Mouse (Mus musculus) forebrain, embryonic 13.5 days (tissue): ENCODE data around the gene Zfp143. TPM values are rescaled to one million over a fixed set of nuclear protein-coding genes. Genes with fewer than 3 reads are reported as not detected.
"Not testable (repeated sequence)": the region's sequence is repeated elsewhere in the genome, so short reads cannot be mapped to it uniquely, and the experiment has no call there.

Source experiments
- ATAC-seq: fragments of 200-750 bp; cut with Nextera tagmentation; 2 replicates; pipeline ENCODE4 v1.8.0; 2017
- H3K27ac ChIP-seq: fragments of 300-500 bp; sonication (generic); 2 replicates; pipeline ENCODE4 v1.5.1; 2015; ENCODE audit warnings: inconsistent platforms, mild to moderate bottlenecking, moderate library complexity
- H3K27me3 ChIP-seq: fragments of 300-500 bp; sonication (generic); 2 replicates; pipeline ENCODE4 v1.6.1; 2015; ENCODE audit warnings: mild to moderate bottlenecking, inconsistent platforms
- H3K36me3 ChIP-seq: fragments of 300-500 bp; sonication (generic); 2 replicates; pipeline ENCODE4 v1.6.1; 2015; ENCODE audit warnings: mild to moderate bottlenecking, inconsistent platforms; ENCODE audit not compliant: poor library complexity, severe bottlenecking
- H3K4me1 ChIP-seq: fragments of 300-500 bp; sonication (generic); 2 replicates; pipeline ENCODE4 v1.6.1; 2015; ENCODE audit warnings: inconsistent platforms
- H3K4me2 ChIP-seq: fragments of 300-500 bp; sonication (generic); 2 replicates; pipeline ENCODE4 v1.6.1; 2015; ENCODE audit warnings: inconsistent platforms, mild to moderate bottlenecking, moderate library complexity
- H3K4me3 ChIP-seq: fragments of 300-500 bp; sonication (generic); 2 replicates; pipeline ENCODE4 v1.5.1; 2015; ENCODE audit warnings: mild to moderate bottlenecking, inconsistent platforms
- H3K9ac ChIP-seq: fragments of 300-500 bp; sonication (generic); 2 replicates; pipeline ENCODE4 v1.6.1; 2015; ENCODE audit warnings: mild to moderate bottlenecking, inconsistent platforms
- H3K9me3 ChIP-seq: fragments of 300-500 bp; sonication (generic); replicated peaks from 2 replicates; pipeline ENCODE4 v1.6.1; 2016; ENCODE audit warnings: inconsistent platforms
- WGBS: fragments of 180-500 bp; shearing (Covaris S2); methylation state at CpG from one replicate; pipeline ENCODE4 v1.1.7; 2015; 5-methylcytosine and 5-hydroxymethylcytosine counted together
- polyA plus RNA-seq: library from polyadenylated mRNA; unstranded; fragments of >200 nt; fragmentation: Nextera tagmentation; extraction: Ambion mirVana; gene quantifications from 2 replicates; pipeline ENCODE4 v1.2.1, GENCODE M21; 2015

The Zfp143 gene
- 27.2 and 27.6 TPM in 2 replicates for polyA plus RNA-seq

DNA sequence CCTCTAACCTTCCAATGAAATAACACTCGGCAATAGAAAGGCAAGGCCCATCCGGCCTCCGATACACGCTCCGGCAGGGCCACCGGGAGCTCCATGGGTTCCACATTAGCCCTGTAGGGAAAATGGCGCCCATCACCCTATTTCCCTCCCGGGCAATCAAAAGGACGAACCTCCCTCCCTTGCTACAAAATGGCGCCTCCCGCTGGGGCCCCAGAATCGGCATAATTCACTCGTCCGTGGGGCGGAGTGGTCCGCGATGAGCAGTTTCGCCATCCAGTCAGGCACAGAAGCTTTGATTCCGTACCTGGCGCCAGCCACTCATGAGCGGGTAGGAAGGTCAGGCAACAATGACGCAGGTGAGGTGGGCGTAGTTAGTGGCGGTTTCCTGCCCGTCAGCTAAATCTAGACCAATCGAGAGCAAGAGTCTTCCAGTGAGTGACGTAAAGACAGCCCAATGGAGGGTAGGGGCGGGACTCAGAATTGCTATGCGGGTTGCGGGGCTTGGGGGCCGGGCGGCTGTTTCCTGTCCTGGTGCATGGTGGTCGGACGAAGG is at the start of gene Zfp143:
TSS of gene Zfp143 (plus strand) at position 19 of the 553 bp plus-strand sequence.
- Histone ChIP-seq H3K9me3 (no peaks in the 10 kb centered on the region), H3K27ac (peak within 1 kb of the TSS; percentile 100), H3K4me2 (peak within 1 kb of the TSS; percentile 75), H3K27me3 (no peaks in the 10 kb centered on the region), H3K36me3 (peaks cover 13% of the 10 kb centered on the region), H3K4me1 (peaks cover 25% of the 10 kb centered on the region), H3K4me3 (peak within 1 kb of the TSS; percentile 91), H3K9ac (peak within 1 kb of the TSS; percentile 99)
- WGBS: under 1% methylated on average over 34 of the region's 34 CpGs
- peak; percentile 99 for ATAC-seq

DNA sequence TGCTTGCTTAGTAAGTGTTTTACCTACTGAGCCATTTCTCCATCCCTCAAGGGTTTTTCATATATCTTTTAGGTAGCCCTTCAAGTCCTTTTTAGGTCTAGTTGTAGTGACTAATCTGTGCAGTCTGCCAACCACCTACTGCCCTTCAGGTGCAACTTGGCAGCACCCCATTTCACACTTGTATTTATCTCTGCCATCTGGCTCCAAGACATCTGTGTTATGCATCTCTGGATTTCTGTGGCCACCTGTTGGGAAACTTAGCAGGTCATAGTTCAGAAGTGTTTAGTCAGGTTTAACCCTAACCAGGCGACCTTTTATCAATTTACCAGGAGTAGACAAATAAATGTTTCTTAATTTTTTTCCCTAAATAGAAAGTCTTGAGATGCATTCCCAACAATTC is 49.6 kb upstream of the Zfp143 start:
- Histone ChIP-seq H3K4me3 (no peak overlapping the region), H3K9ac (no peak overlapping the region), H3K27me3 (no peaks in the 10 kb centered on the region), H3K27ac (no peak overlapping the region), H3K4me1 (no peaks in the 10 kb centered on the region), H3K9me3 (no peaks in the 10 kb centered on the region), H3K4me2 (no peak overlapping the region), H3K36me3 (no peaks in the 10 kb centered on the region)
- ATAC-seq: no peak
- 60% methylated on average over 1 of the region's 1 CpGs for WGBS

DNA sequence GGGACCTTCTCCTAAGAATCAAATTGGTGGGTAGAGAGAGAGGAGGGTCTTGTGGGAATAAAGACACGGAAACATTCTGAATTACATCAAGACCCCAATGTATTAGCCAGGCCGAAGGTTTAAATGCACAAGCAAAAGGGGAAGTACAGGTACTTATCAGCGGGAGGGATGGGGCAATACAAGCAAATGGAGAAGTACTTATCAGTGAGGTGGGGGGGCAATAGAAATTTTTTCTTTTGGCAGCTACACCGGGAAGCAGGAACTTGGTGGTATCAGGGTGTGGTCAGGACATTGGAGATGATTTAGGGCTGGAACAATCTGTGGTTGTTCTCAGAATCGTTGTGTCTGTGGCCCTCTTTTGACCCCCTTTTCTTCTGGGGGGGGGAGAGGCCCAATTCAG is 46.7 kb upstream of the Zfp143 start:
- Histone ChIP-seq H3K4me2 (no peak overlapping the region), H3K9me3 (no peaks in the 10 kb centered on the region), H3K4me1 (peaks cover 5% of the 10 kb centered on the region), H3K27me3 (no peaks in the 10 kb centered on the region), H3K9ac (no peak overlapping the region), H3K36me3 (no peaks in the 10 kb centered on the region), H3K27ac (no peak overlapping the region), H3K4me3 (no peak overlapping the region)
- ATAC-seq: no peak
- 88% methylated on average over 5 of the region's 5 CpGs for WGBS

DNA sequence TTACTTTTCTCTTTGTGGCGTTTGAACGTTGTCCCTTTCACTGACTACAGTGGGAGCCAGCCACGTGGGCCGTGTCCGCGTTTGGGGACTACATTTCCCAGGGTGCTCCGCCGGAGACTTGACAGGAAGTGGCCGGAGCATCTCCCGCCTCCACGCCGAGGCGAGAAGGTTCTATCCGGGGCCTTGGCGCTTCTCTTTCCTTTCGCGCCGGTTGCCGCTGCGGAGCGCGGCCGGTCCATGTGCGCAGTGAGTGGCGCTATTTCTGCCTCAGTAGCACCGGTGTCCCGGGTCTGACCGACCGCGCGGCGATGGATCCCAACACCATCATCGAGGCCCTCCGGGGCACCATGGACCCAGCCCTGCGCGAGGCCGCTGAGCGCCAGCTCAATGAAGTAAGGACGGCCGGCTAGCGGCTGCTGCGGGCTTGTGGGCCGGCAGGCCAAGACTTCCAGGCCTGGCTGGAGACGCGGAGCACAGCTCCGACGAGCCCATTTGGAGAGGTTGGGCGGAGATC is 42.8 kb upstream of the Zfp143 start, which contains the start of gene Ipo7:
TSS of gene Ipo7 (plus strand) at position 158 of the 514 bp plus-strand sequence.
- peak; percentile 99 for ATAC-seq

DNA sequence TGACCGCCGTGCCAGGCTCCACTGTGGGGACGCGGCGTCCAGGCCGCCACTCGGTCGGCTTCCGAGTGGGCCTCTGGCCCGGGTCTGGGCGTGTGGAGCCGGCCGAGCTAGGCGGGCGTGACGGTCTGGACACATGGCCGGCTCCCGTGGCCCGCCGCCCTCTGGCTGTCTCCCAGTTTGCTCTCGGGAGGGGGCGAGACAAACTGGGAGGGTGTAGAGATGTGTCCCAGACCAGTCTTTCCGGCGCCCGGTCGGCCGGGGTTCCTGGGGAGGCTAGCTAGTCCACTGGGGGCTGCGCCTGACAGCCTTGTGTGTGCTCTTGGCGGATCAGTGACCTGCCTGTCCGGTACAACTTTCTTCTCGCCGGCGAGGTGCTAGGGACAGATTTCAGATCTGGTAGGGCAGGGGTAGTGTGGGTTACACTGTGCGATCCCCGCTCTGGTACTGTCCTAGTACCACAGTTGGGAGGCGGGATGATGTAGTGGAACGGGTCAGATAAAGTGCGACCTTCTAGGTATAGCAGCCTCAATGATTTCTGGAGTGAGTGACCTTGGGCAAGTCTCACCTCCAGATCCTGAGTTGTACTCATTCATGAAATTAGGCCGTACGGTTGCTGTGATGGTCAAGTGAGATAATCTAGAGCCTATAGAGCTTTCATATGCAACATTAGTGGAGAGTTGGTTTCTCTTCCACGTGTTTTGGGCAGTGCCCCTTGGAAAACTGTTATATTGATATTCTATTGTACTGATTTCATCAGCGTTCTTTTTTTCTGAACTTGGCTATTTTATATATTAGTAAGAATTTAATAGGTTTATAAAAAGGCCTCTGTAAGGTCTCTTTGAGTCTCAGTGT is 42.2 kb upstream of the Zfp143 start:
- peak; percentile 80 for ATAC-seq

More for the DNA sequence above, 42.8 kb upstream of the Zfp143 start, which contains the start of gene Ipo7:
- no peaks in the 10 kb centered on the region for H3K36me3 ChIP-seq
- peak within 1 kb of the TSS; percentile 100 for H3K4me3 ChIP-seq
- no peaks in the 10 kb centered on the region for H3K9me3 ChIP-seq
- peak within 1 kb of the TSS; percentile 98 for H3K9ac ChIP-seq
- under 1% methylated on average over 48 of the region's 48 CpGs for WGBS
- peak within 1 kb of the TSS; percentile 90 for H3K27ac ChIP-seq
- H3K4me1 ChIP-seq: peaks cover 19% of the 10 kb centered on the region
- peak within 1 kb of the TSS; percentile 89 for H3K4me2 ChIP-seq
- no peaks in the 10 kb centered on the region for H3K27me3 ChIP-seq

DNA sequence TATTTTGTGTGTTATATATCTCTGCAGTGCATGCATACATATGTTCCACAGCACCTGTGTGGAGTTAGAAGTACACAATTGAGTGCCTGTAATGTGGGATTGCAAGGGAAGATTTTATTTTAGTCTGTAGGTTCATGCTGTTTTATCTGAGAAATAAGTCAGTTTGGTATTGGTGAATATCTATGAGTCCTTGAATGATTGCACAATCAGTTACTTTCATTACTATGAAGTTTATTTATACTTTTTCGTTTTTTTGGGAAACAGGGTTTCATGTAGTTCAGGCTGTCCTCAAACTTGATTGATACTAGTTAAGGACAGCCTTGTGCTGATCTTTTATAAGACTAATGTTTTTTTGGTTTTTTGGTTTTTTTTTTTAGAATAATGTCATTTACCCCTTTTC is 37.5 kb upstream of the Zfp143 start:
- Histone ChIP-seq H3K27me3 (no peaks in the 10 kb centered on the region), H3K4me2 (no peak overlapping the region), H3K36me3 (no peaks in the 10 kb centered on the region), H3K9me3 (0 out of 2 replicates have a peak, but pooled peaks cover 5% of the 10 kb centered on the region), H3K27ac (no peak overlapping the region), H3K4me1 (peaks cover 19% of the 10 kb centered on the region), H3K9ac (no peak overlapping the region), H3K4me3 (no peak overlapping the region)
- ATAC-seq: no peak
- 100% methylated on average over 1 of the region's 1 CpGs for WGBS

More for the DNA sequence above, 42.2 kb upstream of the Zfp143 start:
- Histone ChIP-seq H3K27ac (peak overlapping the region; percentile 90), H3K4me2 (peak overlapping the region; percentile 89), H3K27me3 (no peaks in the 10 kb centered on the region), H3K4me1 (peaks cover 19% of the 10 kb centered on the region), H3K9ac (peak overlapping the region; percentile 98), H3K9me3 (no peaks in the 10 kb centered on the region), H3K36me3 (no peaks in the 10 kb centered on the region), H3K4me3 (peak overlapping the region; percentile 100)
- WGBS: under 1% methylated on average over 42 of the region's 42 CpGs

DNA sequence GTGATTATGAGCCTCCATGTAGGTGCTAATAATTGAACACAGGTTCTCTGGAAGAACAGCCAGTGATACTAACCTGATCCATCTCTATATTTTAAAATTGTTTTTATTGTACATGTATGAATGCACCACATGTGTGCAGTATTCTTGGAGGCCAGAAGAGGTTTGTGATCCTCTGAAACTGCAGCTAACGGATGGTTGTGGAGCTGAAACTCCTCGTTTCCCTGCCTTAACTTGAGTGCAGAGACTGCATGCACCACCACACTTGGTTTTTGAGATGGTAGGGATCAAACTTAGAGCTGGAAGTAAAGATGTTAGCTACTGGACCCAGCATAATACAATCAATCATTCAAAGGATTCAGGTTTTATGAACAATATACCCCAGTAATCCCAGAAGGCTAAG is 34.4 kb upstream of the Zfp143 start:
- Histone ChIP-seq H3K36me3 (peaks cover 20% of the 10 kb centered on the region), H3K4me2 (no peak overlapping the region), H3K27me3 (no peaks in the 10 kb centered on the region), H3K27ac (no peak overlapping the region), H3K9ac (no peak overlapping the region), H3K4me3 (no peak overlapping the region), H3K9me3 (0 out of 2 replicates have a peak, but pooled peaks cover 5% of the 10 kb centered on the region), H3K4me1 (no peaks in the 10 kb centered on the region)
- ATAC-seq: no peak
- WGBS: 87% methylated on average over 2 of the region's 2 CpGs

DNA sequence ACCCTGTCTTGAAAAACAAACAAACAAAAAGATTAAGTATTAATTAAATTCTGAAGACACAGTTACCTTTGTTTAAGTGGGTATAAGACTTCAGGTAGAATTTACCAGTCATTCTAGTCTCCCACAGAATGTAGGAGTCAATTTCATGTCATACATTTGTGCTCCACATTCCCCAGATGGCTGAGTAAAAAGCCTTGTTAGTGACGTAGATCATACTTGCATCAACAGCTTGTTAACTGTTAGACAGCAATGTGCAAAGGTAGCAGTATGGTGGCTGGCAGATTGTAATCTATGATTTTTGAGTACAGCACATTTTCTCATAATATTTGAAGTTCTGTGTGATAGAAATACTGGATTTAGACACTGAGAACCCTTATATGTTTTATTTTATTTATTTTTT is 32.2 kb upstream of the Zfp143 start:
- H3K4me2 ChIP-seq: no peak overlapping the region
- no peaks in the 10 kb centered on the region for H3K27me3 ChIP-seq
- WGBS: 68% methylated on average over 1 of the region's 1 CpGs
- H3K9me3 ChIP-seq: 0 out of 2 replicates have a peak, but pooled peaks cover 5% of the 10 kb centered on the region
- no peak overlapping the region for H3K27ac ChIP-seq
- no peak for ATAC-seq
- H3K4me1 ChIP-seq: no peaks in the 10 kb centered on the region
- no peak overlapping the region for H3K9ac ChIP-seq
- no peak overlapping the region for H3K4me3 ChIP-seq
- peaks cover 42% of the 10 kb centered on the region for H3K36me3 ChIP-seq

DNA sequence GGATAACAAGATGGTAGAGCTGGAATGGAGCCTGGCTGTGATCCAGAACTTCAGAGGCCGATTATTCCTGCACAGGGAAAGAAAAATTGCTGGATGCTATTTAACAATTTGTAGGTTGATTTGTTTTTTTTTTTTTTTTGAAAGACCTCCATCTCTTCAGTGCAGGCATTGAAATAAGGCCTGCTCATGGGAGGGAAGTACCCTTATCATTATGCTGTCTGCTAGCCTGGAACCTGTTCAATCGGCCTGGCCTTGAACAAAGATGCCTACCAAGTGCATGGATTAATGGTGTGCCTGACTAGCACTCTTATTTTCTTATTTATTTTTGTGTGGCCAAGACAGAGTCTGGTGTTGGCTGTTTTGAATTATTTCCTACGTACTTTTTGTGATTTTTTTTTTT is 30.7 kb upstream of the Zfp143 start:
- H3K27ac ChIP-seq: no peak overlapping the region
- 87% methylated on average over 3 of the region's 3 CpGs for WGBS
- no peak overlapping the region for H3K9ac ChIP-seq
- no peaks in the 10 kb centered on the region for H3K4me1 ChIP-seq
- H3K36me3 ChIP-seq: peaks cover 52% of the 10 kb centered on the region
- no peaks in the 10 kb centered on the region for H3K9me3 ChIP-seq
- H3K4me2 ChIP-seq: no peak overlapping the region
- H3K4me3 ChIP-seq: no peak overlapping the region
- no peak for ATAC-seq
- no peaks in the 10 kb centered on the region for H3K27me3 ChIP-seq

DNA sequence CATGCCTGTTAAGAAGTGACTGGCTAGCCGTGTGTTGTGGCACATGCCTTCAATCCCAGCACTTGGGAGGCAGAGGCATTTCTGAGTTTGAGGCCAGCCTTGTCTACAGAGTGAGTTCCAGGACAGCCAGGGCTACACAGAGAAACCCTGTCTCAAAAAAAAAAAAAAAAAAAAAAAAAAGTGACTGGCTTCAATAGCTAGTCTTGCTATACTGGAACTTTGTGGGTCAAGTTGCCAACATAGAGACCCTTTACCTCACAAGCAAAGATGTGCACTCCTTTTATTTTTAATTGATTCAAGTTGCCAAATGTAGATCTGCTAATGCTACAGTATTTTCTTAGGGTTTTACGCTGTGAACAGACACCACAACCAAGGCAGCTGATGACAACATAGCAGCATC is 3.3 kb upstream of the Zfp143 start:
- H3K27me3 ChIP-seq, ATAC-seq, H3K4me2 ChIP-seq, H3K9ac ChIP-seq, H3K27ac ChIP-seq, H3K4me3 ChIP-seq, H3K9me3 ChIP-seq: not testable (repeated sequence)
- Histone ChIP-seq H3K36me3 (peaks cover 39% of the 10 kb centered on the region), H3K4me1 (peaks cover 16% of the 10 kb centered on the region)
- WGBS: 98% methylated on average over 2 of the region's 2 CpGs

DNA sequence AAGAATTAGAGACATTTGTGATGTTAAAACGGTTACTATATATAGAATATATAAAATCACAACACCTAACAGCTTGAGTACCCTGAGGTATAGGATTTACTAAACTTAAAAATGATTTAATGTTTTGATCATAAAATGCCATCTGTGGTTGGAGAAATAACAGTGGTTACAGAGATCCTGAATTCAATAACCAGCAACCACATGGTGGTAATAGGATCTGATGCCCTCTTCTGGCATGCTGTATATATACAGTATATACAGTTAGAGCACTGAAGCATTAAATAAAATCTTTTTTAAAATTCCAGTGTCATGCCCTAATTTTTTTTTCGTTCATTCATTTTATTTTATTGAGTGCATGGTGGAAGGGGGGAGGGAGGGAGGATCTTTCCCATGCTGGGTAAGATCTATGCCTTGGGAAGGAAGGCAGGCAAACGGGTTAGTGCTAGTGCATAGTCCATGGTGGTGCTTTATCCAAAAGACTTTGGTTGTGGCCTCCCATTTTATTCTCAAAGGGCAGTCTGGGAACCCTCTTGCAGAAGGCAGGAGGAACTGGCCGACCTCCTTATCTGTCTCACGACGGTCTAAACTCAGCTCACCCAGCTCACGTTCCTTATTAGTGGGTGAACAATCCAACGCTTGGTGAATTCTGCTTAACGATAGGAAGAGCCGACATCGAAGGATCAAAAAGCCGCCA is 1.8 kb upstream of the Zfp143 start:
- no peak overlapping the region for H3K9ac ChIP-seq
- peaks cover 25% of the 10 kb centered on the region for H3K4me1 ChIP-seq
- ATAC-seq: no peak
- H3K9me3 ChIP-seq: no peaks in the 10 kb centered on the region
- H3K4me3 ChIP-seq: no peak overlapping the region
- H3K36me3 ChIP-seq: peaks cover 30% of the 10 kb centered on the region
- peak overlapping the region; percentile 4; the same call in 1 of the 2 replicates for H3K27ac ChIP-seq
- H3K27me3 ChIP-seq: no peaks in the 10 kb centered on the region
- WGBS: 83% methylated on average over 12 of the region's 12 CpGs
- H3K4me2 ChIP-seq: no peak overlapping the region; the same call in 1 of the 2 replicates
